Mouse (Mus musculus) MEL (cell line): ENCODE data around the gene Hoxa5. TPM values are rescaled to one million over a fixed set of nuclear protein-coding genes. Genes with fewer than 3 reads are reported as not detected.

Experiments
- DNase-seq: peaks from one replicate; pipeline ENCODE4 v3.0.0; 2011; ENCODE audit warnings: low read depth, low spot score
- H3K27ac ChIP-seq: 2 replicates; pipeline ENCODE4 v1.5.1; 2012; ENCODE audit warnings: low read depth, mild to moderate bottlenecking, control low read depth, low read length, moderate library complexity; ENCODE audit not compliant: control insufficient read depth
- H3K27me3 ChIP-seq, 2 experiments: fragments of 150-350 bp in 1 of 2; sonication (generic) in 1 of 2; 2 replicates each; pipeline ENCODE4 v1.6.1; 2012; ENCODE audit warnings: low read length in 2 of 2, mild to moderate bottlenecking in 2 of 2, improper control_type of control experiment in 1 of 2, moderate library complexity in 1 of 2; ENCODE audit not compliant: insufficient read depth in 2 of 2, control insufficient read depth in 1 of 2
- H3K36me3 ChIP-seq, 2 experiments: 2 replicates each; pipeline ENCODE4 v1.6.1; 2012 to 2014; ENCODE audit warnings: low read length in 2 of 2, improper control_type of control experiment in 1 of 2, inconsistent platforms in 1 of 2, mild to moderate bottlenecking in 1 of 2; ENCODE audit not compliant: insufficient read depth in 2 of 2, control insufficient read depth in 1 of 2
- H3K4me1 ChIP-seq, 2 experiments: fragments of 150-350 bp in 1 of 2; sonication (generic) in 1 of 2; 2 replicates each; pipeline ENCODE4 v1.6.1; 2012; ENCODE audit warnings: low read length in 2 of 2, improper control_type of control experiment in 1 of 2, mild to moderate bottlenecking in 1 of 2; ENCODE audit not compliant: insufficient read depth in 2 of 2, control insufficient read depth in 1 of 2
- H3K4me3 ChIP-seq, 2 experiments: fragments of 150-350 bp in 1 of 2; sonication (generic) in 1 of 2; 2 replicates each; pipeline ENCODE4 v1.5.1; 2012; ENCODE audit warnings: low read depth in 2 of 2, low read length in 2 of 2, mild to moderate bottlenecking in 2 of 2, moderate library complexity in 2 of 2, control low read depth in 1 of 2, improper control_type of control experiment in 1 of 2; ENCODE audit not compliant: control insufficient read depth in 1 of 2, insufficient read depth in 1 of 2
- H3K79me2 ChIP-seq: 2 replicates; pipeline ENCODE4 v1.6.1; 2012; ENCODE audit warnings: mild to moderate bottlenecking, low read length, moderate library complexity; ENCODE audit not compliant: control insufficient read depth, poor library complexity, insufficient read depth
- H3K9ac ChIP-seq: 2 replicates; pipeline ENCODE4 v1.6.1; 2012; ENCODE audit warnings: low read depth, mild to moderate bottlenecking, control low read depth, low read length, moderate library complexity; ENCODE audit not compliant: control insufficient read depth, poor library complexity, severe bottlenecking
- H3K9me3 ChIP-seq: fragments of 150-350 bp; sonication (generic); replicated peaks from 2 replicates; pipeline ENCODE4 v1.6.1; 2012; ENCODE audit warnings: mild to moderate bottlenecking, low read length, improper control_type of control experiment, moderate library complexity; ENCODE audit not compliant: insufficient read depth
- BHLHE40 ChIP-seq: IDR thresholded peaks from 2 replicates; pipeline ENCODE4 v1.6.1; 2012; ENCODE audit warnings: low read depth, mild to moderate bottlenecking, inconsistent platforms, low read length, improper control_type of control experiment, borderline replicate concordance
- CTCF ChIP-seq, 3 experiments: IDR thresholded peaks in 2 of 3; conservative IDR thresholded peaks in 1 of 3; 2 replicates each; pipeline ENCODE4 v1.5.1; 2011 to 2012; ENCODE audit warnings: low read length in 3 of 3, low read depth in 2 of 3, mild to moderate bottlenecking in 2 of 3, improper control_type of control experiment in 1 of 3, inconsistent platforms in 1 of 3, mixed read lengths in 1 of 3, moderate library complexity in 1 of 3; ENCODE audit not compliant: control insufficient read depth in 1 of 3, insufficient read depth in 1 of 3, poor library complexity in 1 of 3, severe bottlenecking in 1 of 3
- ELF1 ChIP-seq: IDR thresholded peaks from 2 replicates; pipeline ENCODE4 v1.6.1; 2014; ENCODE audit warnings: low read depth, mild to moderate bottlenecking, inconsistent platforms, low read length, improper control_type of control experiment, moderate library complexity
- JUND ChIP-seq: IDR thresholded peaks from 2 replicates; pipeline ENCODE4 v1.6.1; 2011; ENCODE audit warnings: low read depth, mild to moderate bottlenecking, improper control_type of control experiment, low read length
- MAFK ChIP-seq: IDR thresholded peaks from 2 replicates; pipeline ENCODE4 v1.6.1; 2011; ENCODE audit warnings: low read depth, mild to moderate bottlenecking, low read length, improper control_type of control experiment, borderline replicate concordance
- MAX ChIP-seq: IDR thresholded peaks from 2 replicates; pipeline ENCODE4 v1.6.1; 2011; ENCODE audit warnings: low read length, improper control_type of control experiment
- MYB ChIP-seq: IDR thresholded peaks from 2 replicates; pipeline ENCODE4 v1.6.1; 2011; ENCODE audit warnings: mild to moderate bottlenecking, low read depth, low read length, improper control_type of control experiment
- MYC ChIP-seq: IDR thresholded peaks from 2 replicates; pipeline ENCODE4 v1.6.1; 2011; ENCODE audit warnings: low read depth, mild to moderate bottlenecking, low read length, improper control_type of control experiment, moderate library complexity
- POLR2A ChIP-seq, 2 experiments: IDR thresholded peaks; 2 replicates each; pipeline ENCODE4 v1.6.1; 2011 to 2012; ENCODE audit warnings: low read length in 2 of 2, mild to moderate bottlenecking in 2 of 2, control low read depth in 1 of 2, improper control_type of control experiment in 1 of 2, low read depth in 1 of 2, moderate library complexity in 1 of 2; ENCODE audit not compliant: control insufficient read depth in 1 of 2, insufficient read depth in 1 of 2, poor library complexity in 1 of 2
- POLR2AphosphoS2 ChIP-seq: IDR thresholded peaks from 2 replicates; pipeline ENCODE4 v1.6.1; 2011; ENCODE audit warnings: low read length, improper control_type of control experiment
- RCOR1 ChIP-seq: IDR thresholded peaks from 2 replicates; pipeline ENCODE4 v1.6.1; 2012; ENCODE audit warnings: low read depth, mild to moderate bottlenecking, inconsistent platforms, low read length, improper control_type of control experiment
- SIN3A ChIP-seq: IDR thresholded peaks from 2 replicates; pipeline ENCODE4 v1.6.1; 2012; ENCODE audit warnings: low read length, improper control_type of control experiment, inconsistent platforms
- TAL1 ChIP-seq: IDR thresholded peaks from 2 replicates; pipeline ENCODE4 v1.6.1; 2012; ENCODE audit warnings: mild to moderate bottlenecking, inconsistent platforms, low read length, moderate library complexity, mixed read lengths
- USF1 ChIP-seq: IDR thresholded peaks from 2 replicates; pipeline ENCODE4 v1.6.1; 2014; ENCODE audit warnings: low read depth, mild to moderate bottlenecking, inconsistent platforms, low read length, improper control_type of control experiment, moderate library complexity
- ZC3H11A ChIP-seq: IDR thresholded peaks from 2 replicates; pipeline ENCODE4 v1.6.1; 2012; ENCODE audit warnings: low read depth, mild to moderate bottlenecking, inconsistent platforms, low read length, improper control_type of control experiment
- ZKSCAN1 ChIP-seq: IDR thresholded peaks from 2 replicates; pipeline ENCODE4 v1.6.1; 2012; ENCODE audit warnings: low read depth, mild to moderate bottlenecking, inconsistent platforms, low read length, improper control_type of control experiment, moderate library complexity
- ZNF384 ChIP-seq: IDR thresholded peaks from 2 replicates; pipeline ENCODE4 v1.6.1; 2012; ENCODE audit warnings: low read depth, mild to moderate bottlenecking, inconsistent platforms, low read length, improper control_type of control experiment
- polyA plus RNA-seq, 2 experiments: library from polyadenylated mRNA; stranded (reverse) in 1 of 2; unstranded in 1 of 2; fragments of >175 nt in 1 of 2; fragments of >200 nt in 1 of 2; gene quantifications; 2 replicates each; pipeline versions ENCODE4 v1.2.1 to v1.2.4; 2012; ENCODE audit warnings: low replicate concordance in 2 of 2, low read depth in 1 of 2; ENCODE audit not compliant: insufficient read length in 2 of 2, insufficient read depth in 1 of 2, missing spikeins in 1 of 2
- total RNA-seq: library from RNA; depleted of rRNA; stranded (reverse); fragments of 300-350 nt; gene quantifications from 2 replicates; pipeline ENCODE4 v1.2.3, GENCODE M21; 2012

The Hoxa5 gene
- total and polyA plus RNA-seq, 3 experiments = not detected

DNA sequence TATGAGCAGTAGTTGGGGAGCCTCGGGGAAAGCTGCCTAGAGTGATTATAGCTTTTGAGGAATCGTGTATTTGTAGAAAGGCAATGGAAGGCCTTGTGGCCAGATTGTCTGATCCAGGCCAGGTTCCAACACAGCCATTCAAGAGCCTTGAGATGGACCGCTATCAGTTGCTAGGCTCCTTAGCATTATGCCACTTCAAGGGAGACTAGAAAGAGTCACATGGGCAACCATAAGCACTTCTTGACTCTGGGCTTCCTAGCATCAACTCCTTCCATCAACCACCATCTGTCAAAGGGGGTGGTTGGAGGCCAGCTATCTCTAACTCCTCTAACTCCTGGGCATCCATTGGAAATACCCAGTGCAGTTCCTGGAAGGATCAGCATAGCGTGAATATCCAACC is 45.4 kb upstream of the Hoxa5 start:
- H3K27ac ChIP-seq = no peak overlapping the region
- no peak overlapping the region for H3K9ac ChIP-seq
- H3K79me2 ChIP-seq = no peaks in the 10 kb centered on the region
- no peaks in the 10 kb centered on the region for H3K4me1 ChIP-seq
- H3K27me3 ChIP-seq = no peaks in the 10 kb centered on the region
- no peaks in the 10 kb centered on the region for H3K9me3 ChIP-seq
- no peak for DNase-seq
- TF ChIP-seq POLR2A (IDR thresholded peaks at IDR 0.05; ENCODE audit: control insufficient read depth in 1 of 2, insufficient read depth in 1 of 2, low read depth in 1 of 2, low read length in 2 of 2, poor library complexity in 1 of 2) = no peak
- no peak for TF ChIP-seq RCOR1
- no peak for TF ChIP-seq MYB
- TF ChIP-seq JUND = no peak
- no peak for TF ChIP-seq BHLHE40
- TF ChIP-seq TAL1 = no peak
- TF ChIP-seq MAFK = no peak
- TF ChIP-seq ZNF384 = no peak
- TF ChIP-seq MYC = no peak
- TF ChIP-seq POLR2AphosphoS2 = no peak
- TF ChIP-seq ZC3H11A = no peak
- TF ChIP-seq USF1 = no peak
- TF ChIP-seq ZKSCAN1 = no peak
- no peak overlapping the region for H3K4me3 ChIP-seq
- no peaks in the 10 kb centered on the region for H3K36me3 ChIP-seq

DNA sequence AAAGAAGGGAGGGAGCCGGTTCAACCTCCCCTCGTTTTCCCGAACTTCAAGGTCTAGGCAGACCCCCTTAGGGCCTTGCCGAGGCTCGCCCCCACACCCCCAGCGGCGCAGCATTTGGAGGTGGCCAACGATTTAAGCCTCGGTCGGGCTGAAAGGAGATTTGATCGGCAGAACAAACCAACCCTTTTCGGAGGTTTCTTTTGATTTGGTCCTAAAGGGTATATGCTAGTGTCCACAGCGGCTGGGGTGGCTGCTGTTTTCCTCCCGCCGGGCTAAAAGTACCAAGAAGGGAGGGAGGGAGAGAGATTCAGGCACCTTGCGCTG is 45.0 kb upstream of the Hoxa5 start:
- H3K79me2 ChIP-seq = no peaks in the 10 kb centered on the region
- no peak for TF ChIP-seq POLR2A (IDR thresholded peaks at IDR 0.05; ENCODE audit: control insufficient read depth in 1 of 2, insufficient read depth in 1 of 2, low read depth in 1 of 2, low read length in 2 of 2, poor library complexity in 1 of 2)
- no peak for TF ChIP-seq SIN3A
- TF ChIP-seq CTCF (IDR thresholded peaks at IDR 0.05 in 2 of 3, conservative IDR thresholded peaks at IDR 0.05 in 1 of 3; ENCODE audit: control insufficient read depth in 1 of 3, insufficient read depth in 1 of 3, low read depth in 2 of 3, low read length in 3 of 3, poor library complexity in 1 of 3, severe bottlenecking in 1 of 3) = no peak
- no peak for TF ChIP-seq POLR2AphosphoS2
- no peak for TF ChIP-seq MAX
- no peak for TF ChIP-seq ZKSCAN1
- TF ChIP-seq MYB = no peak
- no peak for TF ChIP-seq ELF1
- no peaks in the 10 kb centered on the region for H3K4me1 ChIP-seq
- no peak overlapping the region for H3K27ac ChIP-seq
- H3K9ac ChIP-seq = no peak overlapping the region
- DNase-seq = no peak
- no peaks in the 10 kb centered on the region for H3K36me3 ChIP-seq
- H3K9me3 ChIP-seq = no peaks in the 10 kb centered on the region
- no peaks in the 10 kb centered on the region for H3K27me3 ChIP-seq
- H3K4me3 ChIP-seq = no peak overlapping the region
